Mouse (Mus musculus) heart, adult 2 months (tissue): ENCODE data around the gene Mllt1. TPM values are rescaled to one million over a fixed set of nuclear protein-coding genes. Genes with fewer than 3 reads are reported as not detected.
A peak's percentile ranks its signal among the peaks of the same experiment; 100 is the strongest.
"Not testable (repeated sequence)": the region's sequence is repeated elsewhere in the genome, so short reads cannot be mapped to it uniquely, and the experiment has no call there.

Experiments used
- DNase-seq, 2 experiments: peaks; one replicate each; pipeline ENCODE4 v3.0.0; 2021
- H3K27ac ChIP-seq: fragments of 200-600 bp; 2 replicates; pipeline ENCODE4 v1.8.1; 2022
- H3K27me3 ChIP-seq: fragments of 200-500 bp; 2 replicates; pipeline ENCODE4 v1.6.1; 2012; ENCODE audit warnings: mild to moderate bottlenecking, low read length, inconsistent platforms, mixed read lengths; ENCODE audit not compliant: control insufficient read depth, insufficient read depth
- H3K36me3 ChIP-seq: fragments of 200-500 bp; 2 replicates; pipeline ENCODE4 v1.6.1; 2012; ENCODE audit warnings: low read length, inconsistent platforms; ENCODE audit not compliant: control insufficient read depth, insufficient read depth
- H3K4me1 ChIP-seq: fragments of 200-500 bp; 2 replicates; pipeline ENCODE4 v1.6.1; 2011; ENCODE audit warnings: low read length; ENCODE audit not compliant: control insufficient read depth, insufficient read depth
- H3K4me3 ChIP-seq: fragments of 200-600 bp; 2 replicates; pipeline ENCODE4 v1.8.1; 2022
- H3K79me2 ChIP-seq: fragments of 200-500 bp; replicated peaks from 2 replicates; pipeline ENCODE4 v1.6.1; 2012; ENCODE audit warnings: mild to moderate bottlenecking, inconsistent platforms, low read length, moderate library complexity, mixed read lengths; ENCODE audit not compliant: control insufficient read depth, insufficient read depth
- H3K9ac ChIP-seq: fragments of 200-500 bp; 2 replicates; pipeline ENCODE4 v1.6.1; 2012; ENCODE audit warnings: low read depth, mild to moderate bottlenecking, control low read depth, inconsistent platforms, low read length, mixed read lengths
- CTCF ChIP-seq: fragments of 200-600 bp; IDR thresholded peaks from 2 replicates; pipeline ENCODE4 v1.8.1; 2022; ENCODE audit warnings: antibody characterized with exemption, mild to moderate bottlenecking, moderate library complexity
- EP300 ChIP-seq: fragments of 200-500 bp; IDR thresholded peaks from 2 replicates; pipeline ENCODE4 v1.6.1; 2011; ENCODE audit warnings: low read depth, low read length, control low read depth; ENCODE audit not compliant: insufficient read depth
- POLR2A ChIP-seq: fragments of 200-500 bp; IDR thresholded peaks from 2 replicates; pipeline ENCODE4 v1.6.1; 2011; ENCODE audit warnings: mild to moderate bottlenecking, low read depth, low read length, control low read depth; ENCODE audit not compliant: insufficient read depth
- WGBS: fragments of 180-500 bp; shearing (Covaris S2); methylation state at CpG from one replicate; pipeline ENCODE4 v1.1.7; 2018; 5-methylcytosine and 5-hydroxymethylcytosine counted together
- intact Hi-C: fragments of 180-260 bp; cut with DNase I; formaldehyde crosslinking; loops from one replicate; pipeline ENCODE4 v1.15.1; 2025
- polyA plus RNA-seq: library from polyadenylated mRNA; depleted of rRNA; stranded (reverse); fragments of >200 nt; gene quantifications from 2 replicates; pipeline ENCODE4 v1.2.3, GENCODE M21; 2012
- total RNA-seq, 2 experiments: library from RNA; stranded (reverse); gene quantifications; 2 replicates each; pipeline ENCODE4 v1.2.3; 2021

Mllt1 gene
- total and polyA plus RNA-seq, 3 experiments: 25.3 to 27.2 (median 27.2) TPM

- intact Hi-C loops: no loop called here
- 60% methylated on average over 2 of the region's 2 CpGs for WGBS
- H3K36me3 ChIP-seq: no peaks in the 10 kb centered on the region
Observed at GRCm38 (mm10) chr17:56917166-56917565, 18.0 kb downstream of the Mllt1 start.

DNA sequence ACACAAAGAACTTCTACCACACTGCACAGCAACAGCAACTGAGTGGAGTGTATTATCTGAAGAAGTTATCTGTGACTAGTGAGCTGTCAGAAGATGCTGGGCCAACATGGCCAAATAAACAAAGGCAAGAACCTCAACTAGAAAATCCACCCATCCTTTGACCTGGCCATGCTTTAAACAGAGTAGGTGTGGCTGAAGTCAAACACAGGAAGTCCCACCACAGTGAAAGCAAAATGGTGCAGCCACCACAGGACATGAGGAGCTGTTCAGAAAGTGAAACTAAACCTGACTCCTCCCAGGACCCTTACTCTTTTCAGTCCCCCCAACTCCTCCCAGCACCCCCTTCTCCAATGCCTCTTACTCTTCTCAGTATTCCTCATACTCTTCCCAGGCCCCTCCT, 21.8 kb downstream of the Mllt1 start:
- no peak for TF ChIP-seq POLR2A
- no peak for TF ChIP-seq EP300
- no peak for TF ChIP-seq CTCF

More at GRCm38 (mm10) chr17:56917166-56917565, 18.0 kb downstream of the Mllt1 start:
- no peak for TF ChIP-seq EP300
- Histone ChIP-seq H3K27me3 (no peaks in the 10 kb centered on the region), H3K4me1 (no peaks in the 10 kb centered on the region), H3K4me3 (no peak overlapping the region), H3K9ac (no peak overlapping the region), H3K79me2 (no peaks in the 10 kb centered on the region), H3K27ac (no peak overlapping the region)
- no peak for DNase-seq

GRCm38 (mm10) chr17:56913023-56913422, 22.2 kb downstream of the Mllt1 start:
- intact Hi-C loops: no loop called here
- H3K4me3 ChIP-seq: no peak overlapping the region
- no peak overlapping the region for H3K27ac ChIP-seq
- WGBS: 89% methylated on average over 3 of the region's 3 CpGs
- H3K79me2 ChIP-seq: no peaks in the 10 kb centered on the region
- DNase-seq: no peak
- no peaks in the 10 kb centered on the region for H3K27me3 ChIP-seq
- no peaks in the 10 kb centered on the region for H3K4me1 ChIP-seq
- H3K9ac ChIP-seq: no peak overlapping the region
- TF ChIP-seq CTCF (no peak), POLR2A (no peak), EP300 (no peak)
- no peaks in the 10 kb centered on the region for H3K36me3 ChIP-seq

More for the DNA sequence above, 21.8 kb downstream of the Mllt1 start:
- intact Hi-C loops: no loop called here
- H3K79me2 ChIP-seq: no peaks in the 10 kb centered on the region
- DNase-seq: no peak
- H3K36me3 ChIP-seq: no peaks in the 10 kb centered on the region
- H3K27me3 ChIP-seq: no peaks in the 10 kb centered on the region
- H3K4me3 ChIP-seq: no peak overlapping the region
- H3K4me1 ChIP-seq: no peaks in the 10 kb centered on the region
- H3K9ac ChIP-seq: no peak overlapping the region
- no peak overlapping the region for H3K27ac ChIP-seq

- H3K4me1 ChIP-seq, H3K79me2 ChIP-seq, H3K27me3 ChIP-seq, H3K27ac ChIP-seq, intact Hi-C loops, DNase-seq, H3K9ac ChIP-seq, H3K4me3 ChIP-seq, H3K36me3 ChIP-seq: not testable (repeated sequence)
- WGBS: 90% methylated on average over 2 of the region's 2 CpGs
Observed at GRCm38 (mm10) chr17:56909764-56910163, 25.5 kb downstream of the Mllt1 start.

DNA sequence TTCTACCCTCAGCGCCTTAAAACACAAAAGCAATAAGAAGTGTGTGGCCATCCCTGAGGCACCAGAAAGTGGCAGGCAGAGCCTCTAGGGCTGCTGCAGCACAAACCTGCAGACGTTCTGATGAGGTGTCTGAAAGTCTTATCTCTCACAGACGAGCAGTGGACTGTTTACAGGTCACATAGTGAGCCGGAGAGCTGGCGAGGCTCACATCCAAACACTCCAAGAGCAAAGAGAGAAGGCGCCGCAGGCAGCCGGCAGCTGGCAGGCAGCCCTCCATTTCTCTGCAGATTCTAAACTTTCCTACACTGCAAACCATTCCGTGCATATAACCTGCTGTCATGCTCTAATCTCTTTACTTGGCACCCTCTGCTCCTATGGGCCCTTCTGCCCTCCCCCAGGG, 27.3 kb downstream of the Mllt1 start:
- H3K27ac ChIP-seq: no peak overlapping the region
- DNase-seq: peak in 1 of 2 experiments; percentile 40
- no peaks in the 10 kb centered on the region; the same call in 1 of the 2 replicates for H3K79me2 ChIP-seq
- H3K27me3 ChIP-seq: no peaks in the 10 kb centered on the region
- TF ChIP-seq CTCF (no peak), EP300 (no peak), POLR2A (no peak)
- intact Hi-C loops: no loop called here
- 0 out of 2 replicates have a peak, but pooled peaks cover 2% of the 10 kb centered on the region for H3K4me1 ChIP-seq
- no peaks in the 10 kb centered on the region for H3K36me3 ChIP-seq
- 53% methylated on average over 9 of the region's 9 CpGs for WGBS
- H3K4me3 ChIP-seq: no peak overlapping the region
- H3K9ac ChIP-seq: no peak overlapping the region

- H3K9ac ChIP-seq: no peak overlapping the region
- H3K4me3 ChIP-seq: no peak overlapping the region
- intact Hi-C loops: no loop called here
- no peak overlapping the region for H3K27ac ChIP-seq
- 0 out of 2 replicates have a peak, but pooled peaks cover 2% of the 10 kb centered on the region for H3K4me1 ChIP-seq
- no peaks in the 10 kb centered on the region for H3K27me3 ChIP-seq
- TF ChIP-seq CTCF (no peak), POLR2A (no peak), EP300 (no peak)
- no peak for DNase-seq
- no peaks in the 10 kb centered on the region for H3K36me3 ChIP-seq
- 88% methylated on average over 5 of the region's 5 CpGs for WGBS
- H3K79me2 ChIP-seq: no peaks in the 10 kb centered on the region; the same call in 1 of the 2 replicates
Observed at GRCm38 (mm10) chr17:56907096-56907495, 28.1 kb downstream of the Mllt1 start.
